Mouse (Mus musculus) heart, embryonic 12.5 days (tissue): ENCODE measurements at regions not wholly inside any gene's neighbourhood (a gene's known extent, or its start where the extent isn't known, plus 50 kb on each side); places are given as distances from the start of the nearest gene placed in this dataset.

Experiments used
- ATAC-seq: fragments of 200-750 bp; cut with Nextera tagmentation; 2 replicates; pipeline ENCODE4 v1.8.0; 2017; ENCODE audit warnings: moderate TSS enrichment, moderate library complexity; ENCODE audit not compliant: insufficient number of reproducible peaks, low FRiP score
- H3K27ac ChIP-seq: fragments of 300-500 bp; sonication (generic); 2 replicates; pipeline ENCODE4 v1.5.1; 2016; ENCODE audit warnings: mild to moderate bottlenecking, moderate library complexity; ENCODE audit not compliant: poor library complexity, severe bottlenecking
- H3K27me3 ChIP-seq: fragments of 300-500 bp; sonication (generic); replicated peaks from 2 replicates; pipeline ENCODE4 v1.6.1; 2016; ENCODE audit warnings: mild to moderate bottlenecking, moderate library complexity
- H3K36me3 ChIP-seq: fragments of 300-500 bp; sonication (generic); 2 replicates; pipeline ENCODE4 v1.6.1; 2016; ENCODE audit warnings: mild to moderate bottlenecking, moderate library complexity
- H3K4me1 ChIP-seq: fragments of 300-500 bp; sonication (generic); replicated peaks from 2 replicates; pipeline ENCODE4 v1.6.1; 2016; ENCODE audit warnings: mild to moderate bottlenecking
- H3K4me2 ChIP-seq: fragments of 300-500 bp; sonication (generic); 2 replicates; pipeline ENCODE4 v1.6.1; 2016; ENCODE audit warnings: mild to moderate bottlenecking, moderate library complexity
- H3K4me3 ChIP-seq: fragments of 300-500 bp; sonication (generic); 2 replicates; pipeline ENCODE4 v1.5.1; 2016; ENCODE audit warnings: mild to moderate bottlenecking
- H3K9ac ChIP-seq: fragments of 300-500 bp; sonication (generic); 2 replicates; pipeline ENCODE4 v1.6.1; 2016; ENCODE audit warnings: mild to moderate bottlenecking, moderate library complexity
- H3K9me3 ChIP-seq: fragments of 300-500 bp; sonication (generic); replicated peaks from 2 replicates; pipeline ENCODE4 v1.6.1; 2016; ENCODE audit warnings: mild to moderate bottlenecking, moderate library complexity
- WGBS: fragments of 180-500 bp; shearing (Covaris S2); methylation state at CpG from one replicate; pipeline ENCODE4 v1.1.7; 2016; 5-methylcytosine and 5-hydroxymethylcytosine counted together

- 71% methylated on average over 5 of the region's 5 CpGs for WGBS
- Histone ChIP-seq H3K27ac (no peak overlapping the region), H3K4me2 (no peak overlapping the region), H3K4me1 (peaks cover 33% of the 10 kb centered on the region), H3K27me3 (no peaks in the 10 kb centered on the region), H3K9me3 (no peaks in the 10 kb centered on the region), H3K4me3 (no peak overlapping the region), H3K36me3 (no peaks in the 10 kb centered on the region), H3K9ac (no peak overlapping the region)
- ATAC-seq = no peak
These were observed 472.0 kb upstream of the Klf4 start for GRCm38 (mm10) chr4:56004227-56004626.

- Histone ChIP-seq H3K4me3 (no peak overlapping the region), H3K4me2 (no peak overlapping the region), H3K4me1 (peaks cover 22% of the 10 kb centered on the region), H3K9me3 (no peaks in the 10 kb centered on the region), H3K9ac (no peak overlapping the region), H3K36me3 (no peaks in the 10 kb centered on the region), H3K27me3 (no peaks in the 10 kb centered on the region), H3K27ac (no peak overlapping the region)
- no peak for ATAC-seq
- WGBS = 47% methylated on average over 3 of the region's 3 CpGs
These were observed 469.1 kb upstream of the Klf4 start for GRCm38 (mm10) chr4:56001312-56001731.

GRCm38 (mm10) chr4:55984026-55984425, 451.8 kb upstream of the Klf4 start:
- no peak overlapping the region for H3K9ac ChIP-seq
- no peaks in the 10 kb centered on the region for H3K9me3 ChIP-seq
- H3K27me3 ChIP-seq = no peaks in the 10 kb centered on the region; the same call in 1 of the 2 replicates
- no peaks in the 10 kb centered on the region for H3K36me3 ChIP-seq
- H3K27ac ChIP-seq = no peak overlapping the region
- no peak overlapping the region for H3K4me3 ChIP-seq
- no peak overlapping the region for H3K4me2 ChIP-seq
- no peaks in the 10 kb centered on the region for H3K4me1 ChIP-seq
- no peak for ATAC-seq

GRCm38 (mm10) chr4:55978539-55978938, 446.3 kb upstream of the Klf4 start:
- Histone ChIP-seq H3K4me3 (no peak overlapping the region), H3K4me1 (no peaks in the 10 kb centered on the region), H3K9me3 (no peaks in the 10 kb centered on the region), H3K4me2 (no peak overlapping the region), H3K9ac (no peak overlapping the region), H3K36me3 (no peaks in the 10 kb centered on the region), H3K27ac (no peak overlapping the region), H3K27me3 (no peaks in the 10 kb centered on the region)
- no peak for ATAC-seq
- 66% methylated on average over 4 of the region's 4 CpGs for WGBS

- H3K9ac ChIP-seq = no peak overlapping the region
- 70% methylated on average over 2 of the region's 2 CpGs for WGBS
These were observed 444.0 kb upstream of the Klf4 start for GRCm38 (mm10) chr4:55976265-55976664.

GRCm38 (mm10) chr4:55973706-55974105, 441.4 kb upstream of the Klf4 start:
- Histone ChIP-seq H3K9me3 (no peaks in the 10 kb centered on the region), H3K27ac (no peak overlapping the region), H3K4me3 (no peak overlapping the region), H3K4me2 (no peak overlapping the region), H3K36me3 (no peaks in the 10 kb centered on the region), H3K9ac (no peak overlapping the region), H3K4me1 (peaks cover 5% of the 10 kb centered on the region; the same call in 1 of the 2 replicates), H3K27me3 (no peaks in the 10 kb centered on the region)
- 80% methylated on average over 1 of the region's 1 CpGs for WGBS
- no peak for ATAC-seq

More at GRCm38 (mm10) chr4:55976265-55976664, 444.0 kb upstream of the Klf4 start:
- H3K9me3 ChIP-seq = no peaks in the 10 kb centered on the region
- H3K4me2 ChIP-seq = no peak overlapping the region
- H3K27me3 ChIP-seq = no peaks in the 10 kb centered on the region
- no peaks in the 10 kb centered on the region for H3K4me1 ChIP-seq
- no peaks in the 10 kb centered on the region for H3K36me3 ChIP-seq
- no peak overlapping the region for H3K27ac ChIP-seq
- no peak overlapping the region for H3K4me3 ChIP-seq
- no peak for ATAC-seq

- H3K9ac ChIP-seq = no peak overlapping the region
- no peaks in the 10 kb centered on the region for H3K27me3 ChIP-seq
- H3K36me3 ChIP-seq = no peaks in the 10 kb centered on the region
- no peak overlapping the region for H3K27ac ChIP-seq
- ATAC-seq = no peak
- no peak overlapping the region for H3K4me3 ChIP-seq
- H3K4me1 ChIP-seq = peaks cover 5% of the 10 kb centered on the region; the same call in 1 of the 2 replicates
- H3K4me2 ChIP-seq = no peak overlapping the region
- WGBS = 78% methylated on average over 7 of the region's 7 CpGs
- H3K9me3 ChIP-seq = no peaks in the 10 kb centered on the region
These were observed 440.1 kb upstream of the Klf4 start for GRCm38 (mm10) chr4:55972235-55972819.

GRCm38 (mm10) chr4:55960063-55960462, 427.8 kb upstream of the Klf4 start:
- Histone ChIP-seq H3K4me2 (no peak overlapping the region), H3K4me3 (no peak overlapping the region), H3K36me3 (no peaks in the 10 kb centered on the region), H3K9me3 (no peaks in the 10 kb centered on the region), H3K27me3 (no peaks in the 10 kb centered on the region), H3K27ac (no peak overlapping the region), H3K4me1 (no peaks in the 10 kb centered on the region), H3K9ac (no peak overlapping the region)
- 82% methylated on average over 1 of the region's 1 CpGs for WGBS
- ATAC-seq = no peak

GRCm38 (mm10) chr4:55953701-55954100, 421.4 kb upstream of the Klf4 start:
- no peak overlapping the region for H3K4me3 ChIP-seq
- ATAC-seq = no peak
- no peaks in the 10 kb centered on the region for H3K27me3 ChIP-seq
- no peaks in the 10 kb centered on the region for H3K4me1 ChIP-seq
- no peak overlapping the region for H3K4me2 ChIP-seq
- no peaks in the 10 kb centered on the region for H3K9me3 ChIP-seq
- H3K36me3 ChIP-seq = no peaks in the 10 kb centered on the region
- no peak overlapping the region for H3K9ac ChIP-seq
- 85% methylated on average over 1 of the region's 1 CpGs for WGBS
- H3K27ac ChIP-seq = no peak overlapping the region

GRCm38 (mm10) chr4:55952220-55952619, 420.0 kb upstream of the Klf4 start:
- Histone ChIP-seq H3K36me3 (no peaks in the 10 kb centered on the region), H3K4me3 (no peak overlapping the region), H3K4me1 (no peaks in the 10 kb centered on the region), H3K9me3 (no peaks in the 10 kb centered on the region), H3K27ac (no peak overlapping the region), H3K4me2 (no peak overlapping the region), H3K27me3 (no peaks in the 10 kb centered on the region), H3K9ac (no peak overlapping the region)
- 66% methylated on average over 3 of the region's 3 CpGs for WGBS
- ATAC-seq = no peak

GRCm38 (mm10) chr4:55941423-55941822, 409.2 kb upstream of the Klf4 start:
- 55% methylated on average over 1 of the region's 1 CpGs for WGBS
- Histone ChIP-seq H3K27me3 (no peaks in the 10 kb centered on the region), H3K36me3 (no peaks in the 10 kb centered on the region), H3K9ac (no peak overlapping the region), H3K4me2 (no peak overlapping the region), H3K4me3 (no peak overlapping the region), H3K27ac (no peak overlapping the region), H3K9me3 (no peaks in the 10 kb centered on the region), H3K4me1 (no peaks in the 10 kb centered on the region)
- ATAC-seq = no peak

- H3K9me3 ChIP-seq = no peaks in the 10 kb centered on the region
- H3K9ac ChIP-seq = no peak overlapping the region
- H3K4me1 ChIP-seq = no peaks in the 10 kb centered on the region
- H3K27ac ChIP-seq = no peak overlapping the region
- H3K4me3 ChIP-seq = no peak overlapping the region
- ATAC-seq = no peak
- 47% methylated on average over 4 of the region's 4 CpGs for WGBS
- H3K36me3 ChIP-seq = no peaks in the 10 kb centered on the region
- no peaks in the 10 kb centered on the region for H3K27me3 ChIP-seq
- H3K4me2 ChIP-seq = no peak overlapping the region
These were observed 406.1 kb upstream of the Klf4 start for GRCm38 (mm10) chr4:55938383-55938782.
